Mouse (Mus musculus): ENCODE data around the gene Nceh1.

DNA sequence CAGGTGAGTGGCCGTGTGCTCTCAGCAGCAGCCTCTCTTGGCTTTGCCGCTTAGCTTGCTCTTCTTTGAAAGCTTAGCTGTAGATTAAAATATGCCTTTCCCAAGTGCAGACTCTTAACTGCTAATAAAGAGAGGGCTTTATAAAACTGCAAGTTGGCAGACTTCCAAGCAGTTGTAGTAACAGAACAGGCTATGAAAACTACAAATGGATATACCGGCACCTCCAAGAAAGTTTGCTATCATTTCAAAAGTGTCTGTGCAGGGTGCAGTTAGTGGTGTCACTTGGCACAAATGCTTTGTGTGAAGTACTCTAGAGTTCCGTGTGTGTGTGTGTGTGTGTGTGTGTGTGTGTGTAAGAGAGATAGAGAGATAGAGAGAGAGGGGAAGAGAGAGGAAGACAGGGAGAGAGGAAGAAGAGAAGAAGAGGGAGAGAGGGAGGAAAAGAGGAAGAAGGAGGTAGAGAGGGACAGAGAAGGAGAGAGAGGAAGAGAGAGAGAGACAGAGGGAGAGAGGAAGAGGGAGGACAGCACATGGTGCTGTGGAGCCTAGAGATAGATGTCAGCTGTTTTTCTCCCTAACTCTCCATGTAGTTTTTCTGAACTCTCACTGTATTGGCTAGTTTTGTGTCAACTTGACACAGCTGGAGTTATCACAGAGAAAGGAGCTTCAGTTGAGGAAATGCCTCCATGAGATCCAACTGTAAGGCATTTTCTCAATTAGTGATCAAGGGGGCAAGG is 134.7 kb downstream of the Nceh1 start:
- TF ChIP-seq CTCF (IDR thresholded peaks at IDR 0.05; ENCODE audit: low read depth, low read length) (no peak), POLR2A (IDR thresholded peaks at IDR 0.05; ENCODE audit: borderline replicate concordance, low read depth, low read length) (no peak)

Measured in bone marrow macrophage, adult 2 months (primary cell).